Mouse (Mus musculus) testis, adult 2 months (tissue): Measurements from ENCODE around the gene Klrb1.

Experiments
- CTCF ChIP-seq: fragments of 200-500 bp; IDR thresholded peaks from 2 replicates; pipeline ENCODE4 v1.5.1; 2012; ENCODE audit warnings: low read depth, mild to moderate bottlenecking, inconsistent platforms, low read length, moderate library complexity; ENCODE audit not compliant: control insufficient read depth, insufficient read depth, insufficient replicate concordance
- POLR2A ChIP-seq: fragments of 200-500 bp; IDR thresholded peaks from 2 replicates; pipeline ENCODE4 v1.6.1; 2012; ENCODE audit warnings: low read depth, mild to moderate bottlenecking, inconsistent platforms, low read length, moderate library complexity; ENCODE audit not compliant: control insufficient read depth

DNA sequence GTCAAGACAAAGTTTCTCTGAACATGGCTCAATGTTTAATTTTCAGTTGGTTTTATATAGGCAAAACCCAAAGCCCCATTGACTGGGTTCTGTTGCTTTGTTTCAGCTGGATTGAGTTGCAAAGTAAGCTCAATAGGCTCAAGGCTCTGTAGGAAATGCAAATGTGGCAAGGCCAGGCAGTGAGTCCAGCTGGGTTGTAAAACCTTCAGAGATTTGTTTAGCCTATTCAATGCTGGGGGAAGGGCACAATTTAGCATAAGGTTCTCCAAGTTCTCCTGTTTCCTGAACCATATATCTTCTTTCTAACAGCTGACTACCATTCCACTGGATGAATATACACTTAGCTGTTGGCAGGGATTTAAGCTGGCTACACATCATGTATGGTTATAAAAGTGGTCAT lies 12.0 kb upstream of the Klrb1 start:
- no peak for TF ChIP-seq CTCF
- no peak for TF ChIP-seq POLR2A
